Mouse (Mus musculus) lung, embryonic 14.5 days (tissue): Measurements from ENCODE around the gene Dab1. TPM values are rescaled to one million over a fixed set of nuclear protein-coding genes. Genes with fewer than 3 reads are reported as not detected.

ENCODE experiments used
- ATAC-seq: fragments of 200-750 bp; cut with Nextera tagmentation; 2 replicates; pipeline ENCODE4 v1.8.0; 2017; ENCODE audit warnings: mild to moderate bottlenecking, moderate TSS enrichment, moderate library complexity; ENCODE audit not compliant: insufficient read depth
- DNase-seq: peaks from one replicate; pipeline ENCODE4 v3.0.0-alpha.2; 2015
- H3K27ac ChIP-seq: fragments of 300-500 bp; sonication (generic); 2 replicates; pipeline ENCODE4 v1.5.1; 2014; ENCODE audit warnings: low read depth, mild to moderate bottlenecking, moderate library complexity
- H3K27me3 ChIP-seq: fragments of 300-500 bp; sonication (generic); 2 replicates; pipeline ENCODE4 v1.6.1; 2014; ENCODE audit warnings: low read length, control low read depth; ENCODE audit not compliant: insufficient read depth
- H3K36me3 ChIP-seq: fragments of 300-500 bp; sonication (generic); 2 replicates; pipeline ENCODE4 v1.6.1; 2014; ENCODE audit warnings: control low read depth; ENCODE audit not compliant: insufficient read depth
- H3K4me1 ChIP-seq: fragments of 300-500 bp; sonication (generic); 2 replicates; pipeline ENCODE4 v1.6.1; 2014; ENCODE audit warnings: antibody characterized with exemption, control low read depth; ENCODE audit not compliant: insufficient read depth
- H3K4me2 ChIP-seq: fragments of 300-500 bp; sonication (generic); 2 replicates; pipeline ENCODE4 v1.6.1; 2014; ENCODE audit warnings: mild to moderate bottlenecking
- H3K4me3 ChIP-seq: fragments of 300-500 bp; sonication (generic); 2 replicates; pipeline ENCODE4 v1.5.1; 2014; ENCODE audit warnings: low read depth, low read length
- H3K9ac ChIP-seq: fragments of 300-500 bp; sonication (generic); 2 replicates; pipeline ENCODE4 v1.6.1; 2014
- H3K9me3 ChIP-seq: fragments of 300-500 bp; sonication (generic); 2 replicates; pipeline ENCODE4 v1.6.1; 2016; ENCODE audit warnings: low read depth, low read length, control low read depth
- CTCF ChIP-seq: IDR thresholded peaks from 2 replicates; pipeline ENCODE4 v1.5.1; 2016; ENCODE audit warnings: antibody characterized with exemption, low read depth
- WGBS: fragments of 180-500 bp; shearing (Covaris S2); extraction: QIAGEN DNeasy Blood & Tissue Kit; methylation state at CpG from one replicate; pipeline ENCODE4 v1.1.7; 2014; 5-methylcytosine and 5-hydroxymethylcytosine counted together
- polyA plus RNA-seq: library from polyadenylated mRNA; unstranded; fragments of >200 nt; fragmentation: Nextera tagmentation; extraction: Ambion mirVana; gene quantifications from 2 replicates; pipeline ENCODE4 v1.2.1, GENCODE M21; 2014

Dab1 gene
- polyA plus RNA-seq, 1 experiment from 2014 or later: 4.4 TPM

GRCm38 (mm10) chr4:103700392-103700791 lies 81.2 kb downstream of the Dab1 start:
- H3K36me3 ChIP-seq: no peaks in the 10 kb centered on the region
- ATAC-seq: no peak

GRCm38 (mm10) chr4:103702137-103702536 lies 83.0 kb downstream of the Dab1 start:
- TF ChIP-seq CTCF: peak; percentile 69
- DNase-seq (peak; percentile 49), ATAC-seq (no peak)

More at GRCm38 (mm10) chr4:103700392-103700791, 81.2 kb downstream of the Dab1 start:
- Histone ChIP-seq H3K4me2 (no peak overlapping the region), H3K27me3 (no peaks in the 10 kb centered on the region), H3K9me3 (no peaks in the 10 kb centered on the region), H3K27ac (no peak overlapping the region), H3K9ac (no peak overlapping the region), H3K4me1 (no peaks in the 10 kb centered on the region), H3K4me3 (no peak overlapping the region)
- TF ChIP-seq CTCF: no peak
- 45% methylated on average over 6 of the region's 6 CpGs for WGBS
- DNase-seq: peak; percentile 5

GRCm38 (mm10) chr4:103704477-103704876 lies 85.3 kb downstream of the Dab1 start:
- Histone ChIP-seq H3K27ac (no peak overlapping the region), H3K9me3 (no peaks in the 10 kb centered on the region), H3K4me2 (no peak overlapping the region), H3K9ac (no peak overlapping the region), H3K27me3 (no peaks in the 10 kb centered on the region), H3K36me3 (no peaks in the 10 kb centered on the region), H3K4me3 (no peak overlapping the region), H3K4me1 (no peaks in the 10 kb centered on the region)
- ATAC-seq (no peak), DNase-seq (no peak)
- no peak for TF ChIP-seq CTCF
- WGBS: 71% methylated on average over 2 of the region's 2 CpGs

More at GRCm38 (mm10) chr4:103702137-103702536, 83.0 kb downstream of the Dab1 start:
- H3K27me3 ChIP-seq: no peaks in the 10 kb centered on the region
- WGBS: 37% methylated on average over 3 of the region's 3 CpGs
- H3K4me1 ChIP-seq: no peaks in the 10 kb centered on the region
- H3K36me3 ChIP-seq: no peaks in the 10 kb centered on the region
- H3K4me2 ChIP-seq: no peak overlapping the region
- H3K4me3 ChIP-seq: no peak overlapping the region
- no peaks in the 10 kb centered on the region for H3K9me3 ChIP-seq
- H3K27ac ChIP-seq: no peak overlapping the region
- H3K9ac ChIP-seq: no peak overlapping the region

GRCm38 (mm10) chr4:103706501-103706900 lies 87.3 kb downstream of the Dab1 start:
- 70% methylated on average over 4 of the region's 4 CpGs for WGBS

GRCm38 (mm10) chr4:103707140-103707539 lies 88.0 kb downstream of the Dab1 start:
- Histone ChIP-seq H3K36me3 (no peaks in the 10 kb centered on the region), H3K9ac (no peak overlapping the region), H3K9me3 (no peaks in the 10 kb centered on the region), H3K4me1 (no peaks in the 10 kb centered on the region), H3K27ac (no peak overlapping the region), H3K4me3 (no peak overlapping the region), H3K27me3 (no peaks in the 10 kb centered on the region), H3K4me2 (no peak overlapping the region)
- DNase-seq (no peak), ATAC-seq (no peak)
- WGBS: 43% methylated on average over 1 of the region's 1 CpGs
- TF ChIP-seq CTCF: no peak

More at GRCm38 (mm10) chr4:103706501-103706900, 87.3 kb downstream of the Dab1 start:
- no peak for ATAC-seq
- Histone ChIP-seq H3K36me3 (no peaks in the 10 kb centered on the region), H3K27me3 (no peaks in the 10 kb centered on the region), H3K9ac (no peak overlapping the region), H3K4me3 (no peak overlapping the region), H3K27ac (no peak overlapping the region), H3K4me2 (no peak overlapping the region), H3K9me3 (no peaks in the 10 kb centered on the region), H3K4me1 (no peaks in the 10 kb centered on the region)
- TF ChIP-seq CTCF: no peak
- DNase-seq: no peak

- Histone ChIP-seq H3K4me2 (no peak overlapping the region), H3K9me3 (no peaks in the 10 kb centered on the region), H3K9ac (no peak overlapping the region), H3K27ac (no peak overlapping the region), H3K4me3 (no peak overlapping the region), H3K36me3 (no peaks in the 10 kb centered on the region), H3K4me1 (no peaks in the 10 kb centered on the region), H3K27me3 (no peaks in the 10 kb centered on the region)
- WGBS: 76% methylated on average over 6 of the region's 6 CpGs
- no peak for ATAC-seq
- no peak for TF ChIP-seq CTCF
- no peak for DNase-seq
Measured at GRCm38 (mm10) chr4:103711353-103711752, 92.2 kb downstream of the Dab1 start.

- DNase-seq: no peak
- 82% methylated on average over 4 of the region's 4 CpGs for WGBS
- no peak for TF ChIP-seq CTCF
- no peak for ATAC-seq
- no peak overlapping the region for H3K27ac ChIP-seq
- no peaks in the 10 kb centered on the region for H3K4me1 ChIP-seq
- no peak overlapping the region for H3K4me3 ChIP-seq
- H3K27me3 ChIP-seq: no peaks in the 10 kb centered on the region
- no peaks in the 10 kb centered on the region for H3K36me3 ChIP-seq
- H3K9ac ChIP-seq: no peak overlapping the region
- no peaks in the 10 kb centered on the region for H3K9me3 ChIP-seq
- no peak overlapping the region for H3K4me2 ChIP-seq
Measured at GRCm38 (mm10) chr4:103713921-103714320, 94.8 kb downstream of the Dab1 start.

GRCm38 (mm10) chr4:103714991-103715390 lies 95.8 kb downstream of the Dab1 start:
- Histone ChIP-seq H3K4me2 (no peak overlapping the region), H3K9me3 (no peaks in the 10 kb centered on the region), H3K27ac (no peak overlapping the region), H3K9ac (no peak overlapping the region), H3K4me3 (no peak overlapping the region), H3K27me3 (no peaks in the 10 kb centered on the region), H3K36me3 (no peaks in the 10 kb centered on the region), H3K4me1 (no peaks in the 10 kb centered on the region)
- DNase-seq: no peak
- WGBS: 73% methylated on average over 7 of the region's 7 CpGs
- TF ChIP-seq CTCF: no peak
- ATAC-seq: no peak
